Mouse (Mus musculus) kidney, embryonic 16.5 days (tissue): ENCODE measurements around the gene Rprd1b. TPM values are rescaled to one million over a fixed set of nuclear protein-coding genes. Genes with fewer than 3 reads are reported as not detected.

Experiments used
- ATAC-seq: fragments of 200-750 bp; cut with Nextera tagmentation; 2 replicates; pipeline ENCODE4 v1.8.0; 2017; ENCODE audit warnings: moderate TSS enrichment; ENCODE audit not compliant: low FRiP score, low TSS enrichment
- H3K27ac ChIP-seq: fragments of 300-500 bp; sonication (generic); 2 replicates; pipeline ENCODE4 v1.5.1; 2014; ENCODE audit warnings: low read length
- H3K27me3 ChIP-seq: fragments of 300-500 bp; sonication (generic); 2 replicates; pipeline ENCODE4 v1.6.1; 2014; ENCODE audit warnings: low read length, control low read depth, mixed read lengths; ENCODE audit not compliant: insufficient read depth
- H3K36me3 ChIP-seq: fragments of 300-500 bp; sonication (generic); 2 replicates; pipeline ENCODE4 v1.6.1; 2014; ENCODE audit warnings: low read length, control low read depth, mixed read lengths; ENCODE audit not compliant: insufficient read depth
- H3K4me1 ChIP-seq: fragments of 300-500 bp; sonication (generic); 2 replicates; pipeline ENCODE4 v1.6.1; 2014; ENCODE audit warnings: low read length, control low read depth, mixed read lengths; ENCODE audit not compliant: insufficient read depth
- H3K4me2 ChIP-seq: fragments of 300-500 bp; sonication (generic); replicated peaks from 2 replicates; pipeline ENCODE4 v1.6.1; 2014; ENCODE audit warnings: low read depth, low read length
- H3K4me3 ChIP-seq: fragments of 300-500 bp; sonication (generic); 2 replicates; pipeline ENCODE4 v1.5.1; 2014; ENCODE audit warnings: mild to moderate bottlenecking, low read length
- H3K9ac ChIP-seq: fragments of 300-500 bp; sonication (generic); replicated peaks from 2 replicates; pipeline ENCODE4 v1.6.1; 2014; ENCODE audit warnings: low read length
- H3K9me3 ChIP-seq: fragments of 300-500 bp; sonication (generic); 2 replicates; pipeline ENCODE4 v1.6.1; 2016; ENCODE audit warnings: low read length, control low read depth
- WGBS: fragments of 180-500 bp; shearing (Covaris S2); extraction: QIAGEN DNeasy Blood & Tissue Kit; methylation state at CpG from one replicate; pipeline ENCODE4 v1.1.7; 2014; 5-methylcytosine and 5-hydroxymethylcytosine counted together
- polyA plus RNA-seq: library from polyadenylated mRNA; unstranded; fragments of >200 nt; fragmentation: Nextera tagmentation; extraction: Ambion mirVana; gene quantifications from 2 replicates; pipeline ENCODE4 v1.2.1, GENCODE M21; 2015

Rprd1b gene
- polyA plus RNA-seq, 1 experiment from 2014 or later: 44.1 TPM

- H3K4me1 ChIP-seq: peaks cover 28% of the 10 kb centered on the region
- WGBS: 6% methylated on average over 19 of the region's 19 CpGs
- no peaks in the 10 kb centered on the region for H3K36me3 ChIP-seq
- H3K9me3 ChIP-seq: no peaks in the 10 kb centered on the region
- H3K9ac ChIP-seq: peak overlapping the region; percentile 47
- peak overlapping the region; percentile 33 for H3K4me3 ChIP-seq
- ATAC-seq: peak; percentile 95
- H3K27me3 ChIP-seq: no peaks in the 10 kb centered on the region
- peak overlapping the region; percentile 86 for H3K27ac ChIP-seq
- peak overlapping the region; percentile 64 for H3K4me2 ChIP-seq
These were observed 150.5 kb downstream of the Rprd1b start for GRCm38 (mm10) chr2:158178696-158179369.

- Histone ChIP-seq H3K4me3 (peak overlapping the region; percentile 33), H3K9ac (peak overlapping the region; percentile 47)
- ATAC-seq: peak; percentile 60
These were observed 151.2 kb downstream of the Rprd1b start for GRCm38 (mm10) chr2:158179370-158180111.

GRCm38 (mm10) chr2:158180797-158181196 is 152.5 kb downstream of the Rprd1b start:
- ATAC-seq: no peak
- H3K9ac ChIP-seq: no peak overlapping the region
- no peaks in the 10 kb centered on the region for H3K9me3 ChIP-seq
- 53% methylated on average over 9 of the region's 9 CpGs for whole genome bisulfite sequencing
- H3K4me3 ChIP-seq: no peak overlapping the region
- no peak overlapping the region for H3K4me2 ChIP-seq
- H3K27me3 ChIP-seq: no peaks in the 10 kb centered on the region
- H3K36me3 ChIP-seq: no peaks in the 10 kb centered on the region
- peaks cover 24% of the 10 kb centered on the region for H3K4me1 ChIP-seq
- no peak overlapping the region for H3K27ac ChIP-seq

More at GRCm38 (mm10) chr2:158179370-158180111, 151.2 kb downstream of the Rprd1b start:
- Histone ChIP-seq H3K27me3 (no peaks in the 10 kb centered on the region), H3K4me1 (peaks cover 26% of the 10 kb centered on the region), H3K9me3 (no peaks in the 10 kb centered on the region), H3K27ac (peak overlapping the region; percentile 86), H3K36me3 (no peaks in the 10 kb centered on the region), H3K4me2 (peak overlapping the region; percentile 64)
- WGBS: 8% methylated on average over 18 of the region's 18 CpGs

Other genes starting within 250 kb of the Rprd1b start
- 0.21 and 0.22 TPM in 2 replicates for gene Vstm2l, start 113.8 kb upstream of the Rprd1b start, polyA plus RNA-seq
- 30.1 and 33.6 TPM in 2 replicates for gene Tti1, start 64 bp upstream of the Rprd1b start, polyA plus RNA-seq
- 41.6 and 48.3 TPM in 2 replicates for gene Tgm2, start 117.9 kb downstream of the Rprd1b start, polyA plus RNA-seq
- 8.3 and 9.0 TPM in 2 replicates for gene D630003M21Rik, start 200.7 kb downstream of the Rprd1b start, polyA plus RNA-seq
- 0.18 TPM in 1 of 2 replicates, not detected in the other for gene Bpi, start 229.6 kb downstream of the Rprd1b start, polyA plus RNA-seq